Mouse (Mus musculus): ENCODE measurements at regions not wholly inside any gene's neighbourhood (a gene's known extent, or its start where the extent isn't known, plus 50 kb on each side); places are given as distances from the start of the nearest gene placed in this dataset.

DNA sequence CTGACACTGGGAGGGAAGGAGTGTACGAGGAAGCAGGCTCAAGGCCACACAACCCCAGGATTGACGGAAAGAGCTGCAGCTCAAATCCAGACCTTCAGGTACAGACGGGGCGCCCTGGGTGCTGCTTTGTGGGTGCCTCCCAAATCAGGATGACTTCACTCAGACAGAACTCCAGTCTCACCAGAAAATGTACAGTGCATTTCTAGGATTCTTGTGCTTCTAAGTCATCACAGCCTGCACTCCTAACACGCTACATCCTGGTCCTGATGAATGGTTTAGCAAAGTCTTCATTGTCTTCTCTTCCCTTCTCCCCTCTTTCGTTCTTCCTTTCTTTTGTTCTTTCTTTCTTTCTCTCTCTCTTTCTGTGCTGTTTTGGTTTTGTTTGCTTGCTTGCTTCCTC, 145.3 kb upstream of the Zfp703 start:
- TF ChIP-seq CTCF (IDR thresholded peaks at IDR 0.05; ENCODE audit: control insufficient read depth, insufficient read depth, insufficient read length) (no peak), CEBPB (IDR thresholded peaks at IDR 0.05; ENCODE audit: low read depth) (no peak), MYOG (IDR thresholded peaks at IDR 0.05; ENCODE audit: control insufficient read depth, extremely low read depth, insufficient read length) (no peak), MAX (IDR thresholded peaks at IDR 0.05) (no peak), MYOD1 (IDR thresholded peaks at IDR 0.05; ENCODE audit: control insufficient read depth, insufficient read length, low read depth) (no peak), USF1 (IDR thresholded peaks at IDR 0.05; ENCODE audit: low read depth) (no peak)

All from C2C12 (cell line).